Mouse (Mus musculus) lung, postnatal 4 days (tissue): ENCODE results near the gene Prpf19.

Experiments
- DNase-seq, 2 experiments: peaks; one replicate each; pipeline ENCODE4 v3.0.0; 2021

Gene Prpf19

GRCm38 (mm10) chr19:10895016-10895528 is at the start of gene Prpf19:
TSS of gene Prpf19 (plus strand) at chr19:10895231.
- DNase-seq, result peak; percentile 98

GRCm38 (mm10) chr19:10845454-10845853 is 49.6 kb upstream of the Prpf19 start:
- no peak for DNase-seq

- DNase-seq, result no peak
Observed at GRCm38 (mm10) chr19:10846150-10846549, 48.9 kb upstream of the Prpf19 start.

GRCm38 (mm10) chr19:10847311-10848087 is 47.5 kb upstream of the Prpf19 start:
- DNase-seq, result peak; percentile 49 to 63

GRCm38 (mm10) chr19:10855422-10855821 is 39.6 kb upstream of the Prpf19 start:
- DNase-seq, result no peak

DNA sequence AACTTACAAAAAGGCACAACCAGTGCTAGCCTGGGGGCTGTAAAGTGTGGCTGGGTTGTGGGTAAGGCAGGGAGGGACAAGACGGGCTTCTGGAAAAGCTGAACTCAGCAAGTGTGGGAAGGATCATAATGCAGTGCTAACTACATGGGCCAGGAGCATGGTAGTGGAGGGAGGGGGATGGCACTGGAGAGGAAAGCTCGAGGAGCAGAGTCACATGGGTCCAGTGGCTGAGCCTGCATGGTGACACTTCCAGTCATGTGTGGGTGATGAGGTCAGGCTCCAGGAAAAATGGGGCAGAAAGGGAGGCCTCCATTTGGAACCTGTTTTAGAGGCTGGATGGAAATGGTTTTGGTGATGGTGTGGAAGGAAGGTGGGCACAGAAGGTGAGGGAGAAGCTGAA is 38.5 kb upstream of the Prpf19 start:
- DNase-seq, result no peak

- no peak for DNase-seq
Observed at GRCm38 (mm10) chr19:10860072-10860497, 34.9 kb upstream of the Prpf19 start.

DNA sequence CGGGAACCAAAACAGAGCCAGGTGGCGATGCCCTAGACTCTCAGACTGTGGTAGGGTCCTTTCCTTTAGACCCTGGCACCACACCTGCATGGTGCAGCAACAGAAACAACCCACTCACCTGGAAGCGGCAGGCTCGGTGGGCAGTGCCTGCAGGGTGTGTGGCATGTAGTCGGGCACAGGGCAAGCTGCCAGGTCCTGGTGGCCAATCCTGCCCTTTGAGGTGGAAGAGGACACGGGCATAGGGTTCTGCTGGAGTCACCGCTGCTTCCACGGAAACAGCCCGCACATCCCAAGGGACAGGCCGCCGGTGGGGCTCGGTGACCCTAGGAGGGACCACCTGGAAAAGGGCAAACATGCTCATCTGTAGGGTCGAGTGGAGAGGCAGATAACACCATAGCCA is 28.7 kb upstream of the Prpf19 start:
- DNase-seq, result no peak

- no peak for DNase-seq
Observed at GRCm38 (mm10) chr19:10867946-10868622, 26.9 kb upstream of the Prpf19 start.

GRCm38 (mm10) chr19:10868623-10869141 is 26.3 kb upstream of the Prpf19 start:
- DNase-seq, result no peak

DNA sequence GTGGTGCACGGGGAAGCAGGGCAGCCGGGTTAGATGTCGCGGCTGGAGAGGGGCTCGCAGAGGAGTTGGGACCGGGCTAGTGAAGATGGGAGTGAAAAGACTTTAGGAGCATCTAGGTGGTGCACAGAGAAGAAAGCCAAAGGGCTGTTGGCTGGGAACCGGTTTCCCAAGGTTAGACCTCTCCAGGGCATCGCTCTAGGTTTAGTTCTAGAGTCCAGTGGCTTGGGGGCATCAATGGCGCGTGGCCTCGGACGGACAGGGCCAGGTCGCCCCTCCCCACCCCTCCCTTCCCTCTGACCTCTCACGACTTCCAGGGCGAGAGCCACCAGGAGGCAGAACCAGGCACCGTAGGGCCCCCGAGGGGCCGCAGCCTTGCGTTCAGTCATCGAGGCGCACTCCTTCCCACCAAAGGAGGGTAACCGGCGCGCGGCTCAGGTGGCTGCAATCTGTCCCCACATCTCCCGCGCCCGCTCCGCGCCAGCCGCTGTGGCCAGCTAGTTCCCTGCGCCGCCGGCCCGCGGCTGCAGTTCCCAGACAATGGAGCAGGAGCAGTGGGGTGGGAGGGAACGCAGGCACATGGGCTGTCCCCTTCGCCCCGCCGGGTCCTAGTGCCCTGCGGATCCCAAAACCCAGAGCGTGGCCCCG is 25.7 kb upstream of the Prpf19 start:
- DNase-seq, result peak; percentile 81 to 85

DNA sequence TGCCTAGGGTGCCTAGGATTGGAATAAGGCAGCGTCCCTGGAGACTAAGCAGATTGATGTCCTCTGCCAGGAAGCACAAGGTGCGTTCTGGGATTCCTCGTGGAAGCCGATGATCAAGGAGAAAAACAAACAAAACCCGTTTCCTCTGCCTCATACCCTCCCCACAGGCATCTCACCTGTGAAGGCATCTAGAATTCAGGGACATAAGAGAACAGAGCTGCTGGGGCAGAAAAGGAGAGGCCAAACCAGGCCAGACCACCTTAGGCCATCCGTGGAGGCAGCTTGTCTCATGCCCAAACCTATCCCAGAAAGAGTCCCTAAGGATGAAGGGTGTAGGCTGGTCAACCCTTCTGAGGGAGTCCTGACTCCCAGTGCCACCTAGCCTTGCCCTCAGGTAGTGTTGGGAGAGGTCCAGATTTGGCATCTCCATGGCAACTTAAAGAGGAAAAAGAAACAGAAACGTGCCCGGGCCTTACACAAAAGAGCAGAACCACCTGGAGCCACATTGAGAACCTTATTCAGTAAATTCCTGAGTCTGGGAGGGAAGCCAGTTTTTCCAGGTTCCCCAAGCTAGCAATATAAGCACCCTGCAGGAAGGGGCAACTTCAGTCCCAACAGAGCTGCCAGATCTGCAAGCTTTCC is 25.0 kb upstream of the Prpf19 start, which contains the start of gene Tmem132a:
Tmem132a (minus strand) TSS at position 55 of the 642 bp plus-strand sequence.
- DNase-seq, result peak in 1 of 2 experiments; percentile 40

GRCm38 (mm10) chr19:10870676-10871075 is 24.4 kb upstream of the Prpf19 start:
- no peak for DNase-seq

GRCm38 (mm10) chr19:10871328-10871961 is 23.6 kb upstream of the Prpf19 start:
- no peak for DNase-seq

GRCm38 (mm10) chr19:10878201-10878837 is 16.7 kb upstream of the Prpf19 start:
- peak in 1 of 2 experiments; percentile 73 for DNase-seq

GRCm38 (mm10) chr19:10880085-10880974 is 14.7 kb upstream of the Prpf19 start:
- DNase-seq, result peak; percentile 82

DNA sequence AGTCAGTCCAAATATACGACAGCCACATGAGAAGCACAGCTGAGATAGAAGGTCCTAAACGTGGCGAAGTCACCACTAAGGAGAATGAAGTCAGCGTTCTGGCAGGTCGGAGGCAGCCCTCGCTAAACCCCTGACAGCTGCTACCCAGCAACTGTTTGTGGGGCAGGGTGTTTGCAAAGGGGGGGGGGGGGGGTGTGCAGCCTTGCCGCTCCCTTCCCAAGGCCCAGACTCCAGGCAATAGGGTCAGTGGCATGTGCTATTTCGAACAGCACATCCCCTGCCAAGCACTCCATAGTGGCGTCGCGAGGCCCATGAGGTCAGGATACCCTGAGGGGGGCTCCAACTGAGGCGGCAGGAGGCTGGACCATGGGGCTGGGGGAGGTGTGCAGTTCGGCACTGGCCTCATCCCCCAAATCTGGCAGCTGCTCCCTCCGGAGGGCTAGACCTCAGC is 14.0 kb upstream of the Prpf19 start:
- no peak for DNase-seq

GRCm38 (mm10) chr19:10881426-10882154 is 13.4 kb upstream of the Prpf19 start, which contains the start of gene Tmem109:
TSS of gene Tmem109 (minus strand) at chr19:10882001.
- peak; percentile 93 to 96 for DNase-seq

- DNase-seq, result no peak
Observed at GRCm38 (mm10) chr19:10892201-10892600, 2.8 kb upstream of the Prpf19 start.

DNA sequence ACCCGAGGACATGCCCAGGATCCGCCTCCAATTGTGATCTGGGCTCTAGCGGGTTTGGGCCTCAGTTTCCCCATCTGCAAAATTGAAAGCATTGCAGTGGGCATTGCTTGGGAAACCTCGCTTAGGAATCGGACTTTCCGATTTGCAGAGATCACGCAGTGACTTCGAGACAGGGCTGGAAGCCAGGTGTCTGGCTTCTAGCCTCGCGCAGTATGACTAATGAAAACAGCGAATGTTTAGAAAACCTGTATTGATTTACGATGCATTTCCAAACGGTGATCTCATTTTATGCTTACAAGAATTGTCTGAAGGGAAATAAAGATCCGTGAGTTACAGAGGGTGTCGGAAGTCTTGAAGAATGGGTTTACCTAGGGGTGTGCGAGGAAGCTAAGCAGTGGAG is 677 bp downstream of the Prpf19 start:
- no peak for DNase-seq
